ENCODE assay signal across 21 mouse cellular contexts in genomic region chr11:46211858-46212257, GRCm38 (mm10). TPM values are rescaled to one million over a fixed set of nuclear protein-coding genes. Genes with fewer than 3 reads are reported as not detected.
DNase-seq lines count a peak whose midpoint lies in the region; ATAC-seq and TF ChIP-seq lines count a peak whose summit lies in the region.
"Had no signal": no experiment of that assay in that cellular context is flagged by ENCODE, and none has a peak within 500 bp of the region (broad histone marks: within the 10 kb centered on the region; RNA-seq: fewer than 3 reads in every experiment).

No protein-coding gene starts in this region.

- no peak for TF ChIP-seq CTCF in lung, embryonic 14.5 days (IDR thresholded peaks at IDR 0.05; ENCODE audit: low read depth)
- no peak for TF ChIP-seq CTCF in stomach, postnatal 0 days (IDR thresholded peaks at IDR 0.05; ENCODE audit: low read depth)

- no peak for TF ChIP-seq EP300 in stomach, postnatal 0 days (optimal IDR thresholded peaks at IDR 0.05)

- DNase-seq in heart, postnatal 14 days, result no peak
- no peak for DNase-seq in lung, embryonic 14.5 days
- no peak for DNase-seq in lung, adult 18-20 months
- DNase-seq in intestine, embryonic 14.5 days (ENCODE audit: low spot score), result no peak
- no peak for DNase-seq in stomach, postnatal 0 days (ENCODE audit: low spot score)
- no peak for DNase-seq in layer of hippocampus, adult 11-12 months (ENCODE audit: low spot score)
- DNase-seq: adrenal gland, postnatal 14 days; B cell, adult 2 months; cerebellum, adult 18-20 months; cerebellum, postnatal 36 days; forebrain, postnatal 0 days; gastrocnemius, adult 2 months; layer of hippocampus, postnatal 36 days; left cerebral cortex, postnatal 4 days; lung, postnatal 14 days; thymus, postnatal 4 days had no signal

- H3K4me3 ChIP-seq in heart, embryonic 13.5 days, result no peak overlapping the region
- H3K4me3 ChIP-seq in lung, embryonic 14.5 days (ENCODE audit: low read depth, low read length), result no peak overlapping the region
- H3K4me3 ChIP-seq in intestine, embryonic 14.5 days (ENCODE audit: low read depth, low read length), result no peak overlapping the region
- no peak overlapping the region for H3K4me3 ChIP-seq in stomach, postnatal 0 days (ENCODE audit: low read depth, low read length)
- H3K4me3 ChIP-seq: gastrocnemius, adult 2 months; liver, embryonic 12.5 days; megakaryocyte, embryonic 14.5 days; neural tube, embryonic 12.5 days had no signal

- no peaks in the 10 kb centered on the region for H3K9me3 ChIP-seq in heart, embryonic 13.5 days
- H3K9me3 ChIP-seq in lung, embryonic 14.5 days (ENCODE audit: low read depth, low read length), result no peaks in the 10 kb centered on the region
- no peaks in the 10 kb centered on the region for H3K9me3 ChIP-seq in intestine, embryonic 14.5 days (ENCODE audit: control insufficient read depth, low read length)
- H3K9me3 ChIP-seq in stomach, postnatal 0 days (ENCODE audit: control insufficient read depth, low read length), result no peaks in the 10 kb centered on the region
- H3K9me3 ChIP-seq: liver, embryonic 12.5 days; megakaryocyte, embryonic 14.5 days; neural tube, embryonic 12.5 days had no signal

- peak overlapping the region; percentile 62 for H3K9ac ChIP-seq in heart, embryonic 13.5 days
- no peak overlapping the region for H3K9ac ChIP-seq in lung, embryonic 14.5 days
- no peak overlapping the region for H3K9ac ChIP-seq in intestine, embryonic 14.5 days (ENCODE audit: low read length)
- no peak overlapping the region for H3K9ac ChIP-seq in stomach, postnatal 0 days (ENCODE audit: low read length)
- H3K9ac ChIP-seq: forebrain, postnatal 0 days; liver, embryonic 12.5 days; neural tube, embryonic 12.5 days had no signal

- no peak for ATAC-seq in heart, embryonic 13.5 days (ENCODE audit: extremely low read depth, insufficient number of reproducible peaks, low FRiP score, low TSS enrichment)
- ATAC-seq in lung, embryonic 14.5 days (ENCODE audit: insufficient read depth), result no peak
- no peak for ATAC-seq in intestine, embryonic 14.5 days (replicated peaks; ENCODE audit: low FRiP score, low TSS enrichment, low read depth)
- no peak for ATAC-seq in stomach, postnatal 0 days (ENCODE audit: low FRiP score, low TSS enrichment)
- ATAC-seq: forebrain, postnatal 0 days; liver, embryonic 12.5 days had no signal

- H3K27me3 ChIP-seq in heart, embryonic 13.5 days (replicated peaks), result no peaks in the 10 kb centered on the region
- no peaks in the 10 kb centered on the region for H3K27me3 ChIP-seq in lung, embryonic 14.5 days (ENCODE audit: insufficient read depth, low read length)
- no peaks in the 10 kb centered on the region for H3K27me3 ChIP-seq in intestine, embryonic 14.5 days (replicated peaks; ENCODE audit: control insufficient read depth, insufficient read depth, low read length)
- no peaks in the 10 kb centered on the region for H3K27me3 ChIP-seq in stomach, postnatal 0 days (ENCODE audit: control insufficient read depth, insufficient read depth, low read length)
- H3K27me3 ChIP-seq: liver, embryonic 12.5 days; megakaryocyte, embryonic 14.5 days; neural tube, embryonic 12.5 days had no signal

- intact Hi-C loops in heart, postnatal 14 days (cut with DNase I), result loop anchor here (5.0 kb wide), 1 partner anchor 60 kb away; no protein-coding TSS in a partner anchor

- no peaks in the 10 kb centered on the region for H3K36me3 ChIP-seq in heart, embryonic 13.5 days
- H3K36me3 ChIP-seq in lung, embryonic 14.5 days (ENCODE audit: insufficient read depth), result no peaks in the 10 kb centered on the region
- H3K36me3 ChIP-seq in intestine, embryonic 14.5 days (ENCODE audit: control insufficient read depth, insufficient read depth, low read length), result no peaks in the 10 kb centered on the region; the same call in 1 of the 2 replicates
- H3K36me3 ChIP-seq in stomach, postnatal 0 days (ENCODE audit: control insufficient read depth, insufficient read depth, low read length), result no peaks in the 10 kb centered on the region
- H3K36me3 ChIP-seq: liver, embryonic 12.5 days had no signal

- WGBS in heart, embryonic 13.5 days, result 10% methylated on average over 3 of the region's 3 CpGs
- 18% methylated on average over 3 of the region's 3 CpGs for whole genome bisulfite sequencing in lung, embryonic 14.5 days
- 30% methylated on average over 3 of the region's 3 CpGs for WGBS in intestine, embryonic 14.5 days
- 27% methylated on average over 3 of the region's 3 CpGs for WGBS in stomach, postnatal 0 days

- H3K4me1 ChIP-seq in heart, embryonic 13.5 days, result peaks cover 56% of the 10 kb centered on the region
- H3K4me1 ChIP-seq in lung, embryonic 14.5 days (ENCODE audit: insufficient read depth), result peaks cover 30% of the 10 kb centered on the region
- peaks cover 38% of the 10 kb centered on the region for H3K4me1 ChIP-seq in intestine, embryonic 14.5 days (replicated peaks; ENCODE audit: control insufficient read depth, insufficient read depth, low read length)
- 0 out of 2 replicates have a peak, but pooled peaks cover 4% of the 10 kb centered on the region for H3K4me1 ChIP-seq in stomach, postnatal 0 days (replicated peaks; ENCODE audit: control insufficient read depth, insufficient read depth)

- H3K27ac ChIP-seq in heart, embryonic 13.5 days (replicated peaks), result peak overlapping the region; percentile 99
- H3K27ac ChIP-seq in lung, embryonic 14.5 days (ENCODE audit: low read depth), result peak overlapping the region; percentile 30; the same call in 1 of the 2 replicates
- peak overlapping the region; percentile 100 for H3K27ac ChIP-seq in intestine, embryonic 14.5 days (ENCODE audit: low read depth)
- peak overlapping the region; percentile 5; the same call in 1 of the 2 replicates for H3K27ac ChIP-seq in stomach, postnatal 0 days (replicated peaks)
- H3K27ac ChIP-seq: gastrocnemius, adult 2 months; liver, embryonic 12.5 days; neural tube, embryonic 12.5 days had no signal

- H3K4me2 ChIP-seq in heart, embryonic 13.5 days, result no peak overlapping the region
- H3K4me2 ChIP-seq in lung, embryonic 14.5 days, result no peak overlapping the region
- H3K4me2 ChIP-seq in intestine, embryonic 14.5 days (ENCODE audit: low read length), result no peak overlapping the region
- no peak overlapping the region for H3K4me2 ChIP-seq in stomach, postnatal 0 days (replicated peaks; ENCODE audit: low read depth)
- H3K4me2 ChIP-seq: liver, embryonic 12.5 days; neural tube, embryonic 12.5 days had no signal

RNA-seq across cellular contexts. Expression of gene Fndc9, which starts 23.5 kb away (rescaled TPM):
- 0.06 and 0.09 TPM in 2 replicates for polyA plus RNA-seq in heart, embryonic 13.5 days (2015; fragmentation: Nextera tagmentation; extraction: Ambion mirVana)
- not detected for total RNA-seq in heart, postnatal 14 days (2021)
- polyA plus RNA-seq in lung, embryonic 14.5 days (2014; fragmentation: Nextera tagmentation; extraction: Ambion mirVana), result 0.08 TPM in 1 of 2 replicates, not detected in the other
- polyA plus RNA-seq in intestine, embryonic 14.5 days (2014; fragmentation: Nextera tagmentation; extraction: Ambion mirVana), result 0.09 and 0.38 TPM in 2 replicates
- polyA plus RNA-seq in stomach, postnatal 0 days (2015; fragmentation: Nextera tagmentation; extraction: Ambion mirVana), result 6.9 and 8.2 TPM in 2 replicates
- total RNA-seq: adrenal gland, postnatal 14 days; gastrocnemius, adult 2 months; granulocyte monocyte progenitor cell, adult 5-6 weeks had no signal
- polyA plus RNA-seq: liver, embryonic 12.5 days had no signal

RNA-seq across cellular contexts. Expression of gene Nipal4, which starts 45.5 kb away (rescaled TPM):
- polyA plus RNA-seq in heart, embryonic 13.5 days (2015; fragmentation: Nextera tagmentation; extraction: Ambion mirVana), result 13.0 TPM in 2 replicates
- total RNA-seq in heart, postnatal 14 days (2021), result under 1 TPM; 0.07 to 0.24 TPM
- 1.5 and 1.8 TPM in 2 replicates for polyA plus RNA-seq in lung, embryonic 14.5 days (2014; fragmentation: Nextera tagmentation; extraction: Ambion mirVana)
- polyA plus RNA-seq in intestine, embryonic 14.5 days (2014; fragmentation: Nextera tagmentation; extraction: Ambion mirVana), result 3.5 and 4.5 TPM in 2 replicates
- polyA plus RNA-seq in stomach, postnatal 0 days (2015; fragmentation: Nextera tagmentation; extraction: Ambion mirVana), result 29.2 and 30.0 TPM in 2 replicates
- total RNA-seq: adrenal gland, postnatal 14 days; gastrocnemius, adult 2 months; granulocyte monocyte progenitor cell, adult 5-6 weeks had no signal

Comparison
In these comparisons a context has a peak if more than half of its experiments do, and no peak if none do; other contexts are left out.
1. H3K27ac ChIP-seq: peak in every context shown above with its lines; median percentile 100 in intestine, embryonic 14.5 days; 99 in heart, embryonic 13.5 days; 30 in lung, embryonic 14.5 days; 5 in stomach, postnatal 0 days.